Mouse (Mus musculus): Measurements from ENCODE around the gene Ccs. TPM values are rescaled to one million over a fixed set of nuclear protein-coding genes. Genes with fewer than 3 reads are reported as not detected.

Ccs gene
- total RNA-seq (2023), result 45.2 TPM

DNA sequence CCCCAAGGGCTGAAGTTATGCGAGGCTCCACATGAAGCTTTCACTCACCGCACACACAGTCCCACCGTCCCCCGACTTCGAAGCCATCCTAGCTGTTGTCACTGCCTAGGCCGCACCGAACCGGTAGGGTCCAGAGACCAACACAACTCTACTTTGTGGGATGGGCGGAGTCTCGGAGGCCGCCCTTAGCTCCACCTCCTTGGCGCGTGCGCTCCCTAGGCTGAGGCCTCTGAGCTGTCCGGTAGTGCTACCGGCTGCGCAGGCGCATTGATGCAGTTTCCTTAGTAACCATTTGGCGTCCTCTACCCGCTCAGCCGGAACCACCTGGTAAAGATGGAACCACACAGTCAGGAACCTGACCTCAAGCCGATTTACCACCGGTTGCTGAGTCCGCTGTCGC lies at the start of gene Ccs, which contains the start of gene Ccdc87:
Gene Ccs, minus strand, starts transcription at position 184 of the 400 bp plus-strand sequence.
Gene Ccdc87, plus strand, starts transcription at position 218 of the 400 bp plus-strand sequence.

GRCm38 (mm10) chr19:4878405-4879323 lies 39.5 kb upstream of the Ccs start, which contains the start of gene Zdhhc24:
Zdhhc24 (plus strand) TSS chr19:4878668.

DNA sequence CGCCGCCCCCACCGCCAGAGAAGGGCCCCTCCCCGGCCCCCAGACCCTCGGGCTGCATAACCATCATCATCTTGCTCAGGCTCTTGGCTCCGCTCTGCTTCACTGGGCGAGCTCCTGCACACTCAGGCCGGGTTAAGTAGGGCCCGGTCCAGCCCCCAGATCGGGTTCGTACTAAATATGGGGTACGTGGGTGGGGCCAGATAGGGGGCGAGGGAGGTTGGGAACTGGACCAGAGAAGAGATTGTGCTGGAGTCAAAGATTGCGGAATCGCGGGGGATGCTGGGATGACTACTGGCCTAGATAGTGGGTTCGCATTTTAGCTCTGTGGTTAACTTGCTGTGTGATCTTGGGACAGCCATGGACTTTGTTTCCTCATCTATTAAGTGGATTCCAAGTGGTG lies 38.7 kb upstream of the Ccs start, which contains the start of gene Actn3:
Gene Actn3, minus strand, starts transcription at position 125 of the 400 bp plus-strand sequence.

DNA sequence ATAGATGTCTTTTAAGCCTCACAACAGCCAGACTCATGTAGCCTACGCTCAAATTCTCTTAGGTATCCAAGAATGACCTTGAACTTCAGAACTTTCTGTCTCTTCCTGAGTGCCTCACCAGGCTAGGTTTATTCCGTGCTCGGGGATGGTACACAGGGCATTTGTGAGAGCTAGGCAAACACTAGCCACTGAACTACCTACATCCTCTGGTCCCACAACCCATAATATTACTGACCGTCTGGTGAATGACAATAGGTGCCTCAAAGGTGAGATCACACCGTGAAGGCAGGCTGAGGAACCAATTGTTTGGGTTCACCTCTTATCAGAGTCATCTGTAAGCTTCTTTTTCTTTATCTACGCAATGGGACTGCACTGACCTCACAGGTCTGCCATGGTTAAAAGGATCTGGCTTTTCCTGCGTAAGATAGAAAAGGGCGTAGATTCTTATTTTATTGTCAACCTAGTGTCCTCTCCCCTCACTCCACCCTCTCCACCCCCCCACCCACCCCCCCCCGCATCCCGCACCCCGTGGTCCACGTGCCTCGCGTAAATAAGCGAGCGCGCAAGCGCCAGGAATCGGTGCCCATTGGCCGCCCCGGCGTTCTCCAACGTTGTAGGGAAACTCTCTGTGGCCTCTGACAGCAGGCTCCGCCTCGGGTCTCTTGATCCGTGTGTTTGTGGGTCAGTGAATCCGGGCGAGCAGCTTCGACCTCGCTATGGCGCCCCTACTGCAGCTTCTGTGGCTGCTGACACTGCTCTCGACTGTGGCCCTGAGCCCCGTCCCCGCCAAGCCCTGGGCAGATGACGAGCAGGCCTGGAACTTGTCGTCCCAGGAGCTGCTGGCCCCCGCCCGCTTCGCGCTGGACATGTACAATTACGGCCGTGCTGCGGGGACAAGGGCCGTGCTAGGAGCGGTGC lies 15.7 kb upstream of the Ccs start, which contains the start of gene Ctsf:
Gene Ctsf, plus strand, starts transcription at position 579 of the 918 bp plus-strand sequence.

GRCm38 (mm10) chr19:4811063-4811908 lies 27.8 kb downstream of the Ccs start, which contains the start of the genes Gm21992 and Rbm14:
Gm21992 (minus strand) TSS chr19:4811612.
Rbm14 (minus strand) TSS chr19:4811634.

DNA sequence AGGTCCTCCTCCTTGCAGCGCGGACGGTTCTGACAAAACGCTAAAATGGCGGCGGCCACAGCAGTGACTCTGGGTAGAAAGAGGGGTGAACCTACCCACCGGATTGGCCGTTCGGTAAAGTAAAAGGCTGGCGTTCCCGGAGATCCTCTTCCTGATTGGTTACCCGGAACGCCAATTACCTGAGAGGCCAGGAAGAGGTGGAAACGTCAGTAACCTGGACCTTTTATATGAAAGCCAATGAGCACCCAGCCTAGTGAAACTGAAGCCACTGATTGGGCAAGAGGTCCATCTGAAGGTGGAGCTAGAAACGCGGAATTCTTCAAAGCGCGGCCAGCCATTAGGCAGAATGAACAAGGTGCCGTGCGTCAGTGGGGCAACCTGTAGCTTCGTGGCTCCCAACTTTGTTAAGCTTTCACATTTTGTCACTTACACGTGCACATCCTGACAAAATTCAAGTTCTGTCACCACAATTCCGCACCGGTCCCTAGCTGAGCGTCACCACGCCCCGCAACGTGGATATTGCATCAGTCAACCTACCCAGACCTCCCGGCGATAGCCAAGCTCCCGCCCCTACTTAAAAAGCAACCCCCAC lies 45.2 kb downstream of the Ccs start, which contains the start of gene Rbm4:
Gene Rbm4, minus strand, starts transcription at position 71 of the 592 bp plus-strand sequence.

Other genes with a start within 250 kb of the Ccs start
- gene Lrfn4, start 223.7 kb downstream of the Ccs start, total RNA-seq (2023), result 0.40 TPM
- gene Rce1, start 213.7 kb downstream of the Ccs start, total RNA-seq (2023), result 47.9 TPM
- not detected for gene Gm960, start 140.7 kb downstream of the Ccs start, total RNA-seq (2023)
- not detected for gene Sptbn2, start 128.2 kb downstream of the Ccs start, total RNA-seq (2023)
- 22.8 TPM for gene Rbm4b, start 82.8 kb downstream of the Ccs start, total RNA-seq (2023)
- 80.8 TPM for gene Rbm4, start 45.4 kb downstream of the Ccs start, total RNA-seq (2023)
- 35.5 TPM for gene Gm21992, start 27.7 kb downstream of the Ccs start, total RNA-seq (2023)
- gene Rbm14, start 27.7 kb downstream of the Ccs start, total RNA-seq (2023), result 76.2 TPM
- gene Ccdc87, start within 50 bp of the Ccs start, total RNA-seq (2023), result not detected
- gene Ctsf, start 15.8 kb upstream of the Ccs start, total RNA-seq (2023), result 3.5 TPM
- gene Actn3, start 38.6 kb upstream of the Ccs start, total RNA-seq (2023), result 0.21 TPM
- gene Zdhhc24, start 39.3 kb upstream of the Ccs start, total RNA-seq (2023), result 5.0 TPM
- 2.1 TPM for gene Bbs1, start 67.3 kb upstream of the Ccs start, total RNA-seq (2023)
- 66.5 TPM for gene Dpp3, start 89.0 kb upstream of the Ccs start, total RNA-seq (2023)
- gene Peli3, start 103.8 kb upstream of the Ccs start, total RNA-seq (2023), result 1.2 TPM
- 27.2 TPM for gene Mrpl11, start 122.8 kb upstream of the Ccs start, total RNA-seq (2023)
- gene Npas4, start 151.0 kb upstream of the Ccs start, total RNA-seq (2023), result 1.6 TPM
- 4.4 TPM for gene Slc29a2, start 184.5 kb upstream of the Ccs start, total RNA-seq (2023)
- gene B4gat1, start 199.5 kb upstream of the Ccs start, total RNA-seq (2023), result 4.3 TPM
- gene AC124502.3, start 199.6 kb upstream of the Ccs start, total RNA-seq (2023), result 1.2 TPM
- gene Brms1, start 202.0 kb upstream of the Ccs start, total RNA-seq (2023), result 60.1 TPM
- 4.6 TPM for gene Rin1, start 211.1 kb upstream of the Ccs start, total RNA-seq (2023)
- gene Cd248, start 228.7 kb upstream of the Ccs start, total RNA-seq (2023), result not detected
- not detected for gene Tmem151a, start 246.2 kb upstream of the Ccs start, total RNA-seq (2023)
- 26.5 TPM for gene Yif1a, start 249.2 kb upstream of the Ccs start, total RNA-seq (2023)

All from CD8-positive naive resting alpha-beta T cell, adult 57 days (primary cell).